Mouse (Mus musculus) stomach, embryonic 14.5 days (tissue): ENCODE measurements around the gene M6pr. TPM values are rescaled to one million over a fixed set of nuclear protein-coding genes. Genes with fewer than 3 reads are reported as not detected.
A peak's percentile ranks its signal among the peaks of the same experiment; 100 is the strongest.

Experiments used
- ATAC-seq: fragments of 200-750 bp; cut with Nextera tagmentation; 2 replicates; pipeline ENCODE4 v1.8.0; 2017; ENCODE audit warnings: low read depth, moderate TSS enrichment; ENCODE audit not compliant: insufficient number of reproducible peaks, insufficient read depth, low FRiP score
- H3K27ac ChIP-seq: fragments of 300-500 bp; sonication (generic); 2 replicates; pipeline ENCODE4 v1.5.1; 2014; ENCODE audit warnings: mild to moderate bottlenecking, low read length, moderate library complexity, mixed read lengths
- H3K27me3 ChIP-seq: fragments of 300-500 bp; sonication (generic); 2 replicates; pipeline ENCODE4 v1.6.1; 2014; ENCODE audit warnings: low read length, control low read depth, mixed read lengths; ENCODE audit not compliant: control insufficient read depth, insufficient read depth
- H3K36me3 ChIP-seq: fragments of 300-500 bp; sonication (generic); 2 replicates; pipeline ENCODE4 v1.6.1; 2014; ENCODE audit warnings: mild to moderate bottlenecking, control low read depth, low read length, moderate library complexity, mixed read lengths; ENCODE audit not compliant: control insufficient read depth, insufficient read depth
- H3K4me1 ChIP-seq: fragments of 300-500 bp; sonication (generic); 2 replicates; pipeline ENCODE4 v1.6.1; 2014; ENCODE audit warnings: low read length, control low read depth, mixed read lengths; ENCODE audit not compliant: control insufficient read depth, insufficient read depth
- H3K4me2 ChIP-seq: fragments of 300-500 bp; sonication (generic); replicated peaks from 2 replicates; pipeline ENCODE4 v1.6.1; 2014; ENCODE audit warnings: low read depth, low read length, control low read depth
- H3K4me3 ChIP-seq: fragments of 300-500 bp; sonication (generic); 2 replicates; pipeline ENCODE4 v1.5.1; 2014; ENCODE audit warnings: low read depth, low read length, control low read depth
- H3K9ac ChIP-seq: fragments of 300-500 bp; sonication (generic); replicated peaks from 2 replicates; pipeline ENCODE4 v1.6.1; 2014; ENCODE audit warnings: low read depth, mild to moderate bottlenecking, control low read depth, low read length, moderate library complexity, mixed read lengths
- H3K9me3 ChIP-seq: fragments of 300-500 bp; sonication (generic); 2 replicates; pipeline ENCODE4 v1.6.1; 2016; ENCODE audit warnings: low read depth, low read length, control low read depth; ENCODE audit not compliant: control insufficient read depth
- WGBS: fragments of 180-500 bp; shearing (Covaris S2); extraction: QIAGEN DNeasy Blood & Tissue Kit; methylation state at CpG from one replicate; pipeline ENCODE4 v1.1.7; 2014; 5-methylcytosine and 5-hydroxymethylcytosine counted together
- polyA plus RNA-seq: library from polyadenylated mRNA; unstranded; fragments of >200 nt; fragmentation: Nextera tagmentation; extraction: Ambion mirVana; gene quantifications from 2 replicates; pipeline ENCODE4 v1.2.1, GENCODE M21; 2014

Gene M6pr
- polyA plus RNA-seq, 1 experiment from 2014 or later = 108 TPM

DNA sequence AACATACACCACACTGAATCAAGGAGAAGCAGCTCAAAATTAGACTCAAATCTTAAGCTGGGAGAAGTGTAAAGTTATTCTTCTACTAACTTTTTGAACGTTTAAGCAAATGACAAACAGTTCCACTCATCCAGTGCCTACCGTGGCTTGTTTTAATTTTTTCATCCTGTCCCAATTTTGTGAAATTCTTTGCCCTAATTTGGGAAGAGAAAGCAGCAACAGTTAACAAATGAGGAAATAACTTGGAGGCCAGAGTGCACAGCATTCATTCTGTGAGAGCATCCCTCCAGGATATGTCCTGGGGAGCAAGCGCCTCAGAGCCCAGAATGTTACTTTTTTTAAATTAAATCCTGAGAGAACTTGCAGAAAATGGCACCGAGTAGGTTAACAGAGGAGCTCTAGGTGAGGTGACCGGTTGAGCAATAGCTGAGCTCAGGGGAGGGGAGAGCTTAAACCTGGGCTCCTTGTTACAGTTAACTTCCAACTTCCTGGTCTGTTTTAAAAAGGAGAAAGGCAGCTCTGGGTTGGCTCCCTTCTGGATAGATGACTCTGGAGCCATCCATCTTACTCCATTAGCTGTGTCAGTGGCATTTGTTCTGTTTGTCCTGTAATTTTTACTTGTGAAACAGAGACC is 1.8 kb downstream of the M6pr start:
- Histone ChIP-seq H3K36me3 (peaks cover 21% of the 10 kb centered on the region), H3K4me1 (peaks cover 15% of the 10 kb centered on the region; the same call in 1 of the 2 replicates), H3K4me2 (peak overlapping the region; percentile 50), H3K9me3 (no peaks in the 10 kb centered on the region), H3K27ac (no peak overlapping the region), H3K27me3 (no peaks in the 10 kb centered on the region), H3K4me3 (peak overlapping the region; percentile 77), H3K9ac (peak overlapping the region; percentile 70; the same call in 1 of the 2 replicates)
- ATAC-seq = no peak
- WGBS = 54% methylated on average over 5 of the region's 5 CpGs

DNA sequence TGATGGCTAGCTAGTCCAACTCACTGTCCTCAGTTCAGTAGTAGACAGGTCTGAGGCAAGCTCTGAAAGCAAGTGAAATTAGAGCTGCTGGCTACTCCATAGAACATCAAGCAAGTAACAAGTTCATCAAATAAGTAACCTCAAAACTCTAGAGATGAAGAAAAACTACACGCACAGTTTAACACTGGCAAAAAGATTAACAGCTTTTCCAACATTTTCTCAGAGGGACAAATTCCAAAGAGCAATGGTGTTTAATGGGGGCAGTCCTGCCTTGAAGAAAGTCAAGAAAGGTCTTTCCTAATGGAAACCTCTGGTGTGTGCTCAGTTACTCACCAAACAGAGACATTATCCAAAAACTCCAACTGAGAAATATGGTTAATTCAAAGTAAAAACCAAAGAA is 10.2 kb downstream of the M6pr start:
- WGBS = 92% methylated on average over 1 of the region's 1 CpGs
- no peak overlapping the region for H3K27ac ChIP-seq
- H3K9me3 ChIP-seq = no peaks in the 10 kb centered on the region
- ATAC-seq = no peak
- no peaks in the 10 kb centered on the region for H3K4me1 ChIP-seq
- peaks cover 61% of the 10 kb centered on the region for H3K36me3 ChIP-seq
- no peak overlapping the region for H3K4me3 ChIP-seq
- no peak overlapping the region for H3K9ac ChIP-seq
- H3K27me3 ChIP-seq = no peaks in the 10 kb centered on the region
- no peak overlapping the region for H3K4me2 ChIP-seq

DNA sequence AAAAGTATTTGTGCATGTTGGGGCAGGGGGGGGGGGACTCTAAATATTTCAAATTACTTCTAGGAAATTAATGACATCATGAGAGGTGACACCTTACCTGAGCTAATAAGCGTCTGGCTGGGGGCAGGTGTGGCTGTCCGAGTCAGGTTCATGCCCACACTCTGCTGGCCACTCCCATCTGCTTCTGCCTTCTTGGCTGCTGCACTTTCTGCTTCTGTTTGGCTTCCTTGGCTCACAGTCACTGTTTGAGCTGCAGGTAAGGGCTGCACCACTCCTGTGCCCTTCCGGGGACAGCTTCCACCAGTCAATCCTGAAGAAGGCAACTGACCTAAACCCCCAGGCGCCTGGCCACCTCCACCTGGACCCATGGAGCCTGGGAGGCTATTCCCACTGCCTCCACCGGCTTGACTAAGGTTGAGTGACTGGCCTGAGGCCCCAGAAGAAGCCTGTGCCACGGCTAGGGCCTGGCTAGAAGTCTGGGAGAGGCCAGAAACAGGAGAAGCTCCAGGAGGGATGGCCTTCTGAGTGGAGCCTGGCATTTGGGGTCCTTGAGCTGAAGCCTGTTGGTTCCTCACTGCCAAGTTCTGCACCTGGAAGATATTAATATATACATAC is 16.9 kb downstream of the M6pr start:
- H3K4me3 ChIP-seq = no peak overlapping the region
- no peaks in the 10 kb centered on the region for H3K9me3 ChIP-seq
- WGBS = 90% methylated on average over 6 of the region's 6 CpGs
- no peak overlapping the region for H3K27ac ChIP-seq
- H3K4me2 ChIP-seq = no peak overlapping the region
- peaks cover 42% of the 10 kb centered on the region for H3K36me3 ChIP-seq
- H3K27me3 ChIP-seq = no peaks in the 10 kb centered on the region
- no peak for ATAC-seq
- H3K4me1 ChIP-seq = no peaks in the 10 kb centered on the region
- no peak overlapping the region for H3K9ac ChIP-seq

DNA sequence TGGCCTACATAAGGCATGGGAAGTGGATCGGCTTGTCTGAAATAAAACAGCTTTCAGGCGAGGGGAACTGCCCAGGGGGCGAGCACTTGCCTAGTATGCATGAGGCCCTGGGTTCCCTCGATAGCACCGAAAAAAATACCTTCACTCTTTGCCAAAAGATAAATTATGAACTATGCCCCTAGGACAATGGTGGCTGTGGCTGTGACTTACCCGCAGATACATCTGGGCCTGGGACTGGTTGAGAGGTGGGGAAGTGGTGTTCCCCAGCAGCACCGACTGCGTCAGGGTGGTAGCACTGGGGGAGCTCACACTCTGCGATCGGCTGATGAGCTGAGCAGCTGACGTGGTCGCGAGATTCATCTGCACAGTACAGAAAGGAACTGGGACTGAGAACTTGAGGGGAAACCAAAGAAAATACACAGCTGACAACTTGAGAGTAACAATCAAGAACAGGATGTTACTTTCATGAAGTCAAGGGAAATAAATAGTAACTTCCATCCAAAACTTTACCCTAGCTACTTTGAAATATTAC is 24.6 kb downstream of the M6pr start:
- no peaks in the 10 kb centered on the region for H3K9me3 ChIP-seq
- no peaks in the 10 kb centered on the region for H3K27me3 ChIP-seq
- no peak overlapping the region for H3K9ac ChIP-seq
- no peak overlapping the region for H3K27ac ChIP-seq
- no peak overlapping the region for H3K4me3 ChIP-seq
- H3K4me2 ChIP-seq = no peak overlapping the region
- 90% methylated on average over 13 of the region's 13 CpGs for WGBS
- peaks cover 44% of the 10 kb centered on the region for H3K36me3 ChIP-seq
- no peak for ATAC-seq
- peaks cover 3% of the 10 kb centered on the region; the same call in 1 of the 2 replicates for H3K4me1 ChIP-seq

DNA sequence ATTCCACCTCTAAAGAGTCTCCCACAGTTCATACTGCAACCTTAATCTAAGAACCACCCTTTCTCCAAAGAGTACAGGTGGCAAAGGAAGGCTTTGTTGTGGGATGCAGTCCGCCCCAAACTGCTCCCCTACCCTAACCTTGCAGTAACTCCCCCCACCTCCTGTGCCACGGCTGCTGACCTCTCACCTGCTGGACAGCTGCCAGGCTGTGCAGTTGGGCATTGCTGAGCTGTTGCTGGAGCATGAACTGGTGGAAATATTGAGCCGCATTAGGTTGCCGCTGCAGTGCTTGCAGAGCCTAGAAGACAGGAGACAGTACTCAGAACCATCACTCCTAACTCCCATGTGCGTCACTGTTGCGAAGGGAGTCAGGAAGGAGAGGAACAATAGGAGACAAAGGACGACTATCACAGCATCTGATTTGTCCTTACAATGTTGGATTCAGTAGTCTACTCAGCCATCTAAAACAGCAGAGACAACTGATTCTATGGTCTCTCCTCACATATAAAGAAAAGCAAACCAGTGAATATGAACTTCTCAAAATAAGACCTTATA is 26.3 kb downstream of the M6pr start:
- peaks cover 11% of the 10 kb centered on the region; the same call in 1 of the 2 replicates for H3K4me1 ChIP-seq
- no peak overlapping the region for H3K4me3 ChIP-seq
- H3K4me2 ChIP-seq = no peak overlapping the region
- H3K9ac ChIP-seq = no peak overlapping the region
- no peak for ATAC-seq
- H3K36me3 ChIP-seq = peaks cover 38% of the 10 kb centered on the region
- WGBS = 91% methylated on average over 7 of the region's 7 CpGs
- no peaks in the 10 kb centered on the region for H3K9me3 ChIP-seq
- no peaks in the 10 kb centered on the region for H3K27me3 ChIP-seq
- no peak overlapping the region for H3K27ac ChIP-seq

DNA sequence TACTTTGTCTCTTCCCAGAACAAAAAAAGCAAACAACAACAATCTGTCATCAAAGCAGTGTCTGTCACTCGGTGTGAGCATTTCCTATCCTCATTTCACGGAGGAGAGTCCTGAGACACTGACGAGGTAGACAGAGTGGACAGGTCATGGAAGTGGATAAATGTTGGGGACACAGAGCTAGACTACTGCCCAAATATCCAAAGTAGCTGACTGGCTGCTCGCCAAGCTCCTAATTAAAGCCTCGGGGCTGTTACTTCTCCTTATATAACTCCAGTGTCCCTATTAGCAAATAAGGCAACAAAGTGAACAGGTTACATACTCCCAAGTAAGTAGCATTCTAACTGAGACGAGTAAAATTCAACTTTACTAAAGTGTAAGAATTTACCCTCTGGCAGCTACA is 29.0 kb downstream of the M6pr start:
- 58% methylated on average over 6 of the region's 6 CpGs for WGBS
- no peaks in the 10 kb centered on the region for H3K27me3 ChIP-seq
- H3K9me3 ChIP-seq = no peaks in the 10 kb centered on the region
- H3K36me3 ChIP-seq = peaks cover 20% of the 10 kb centered on the region
- H3K27ac ChIP-seq = no peak overlapping the region
- H3K4me2 ChIP-seq = no peak overlapping the region
- H3K4me1 ChIP-seq = peaks cover 11% of the 10 kb centered on the region; the same call in 1 of the 2 replicates
- ATAC-seq = no peak
- no peak overlapping the region for H3K4me3 ChIP-seq
- H3K9ac ChIP-seq = no peak overlapping the region

DNA sequence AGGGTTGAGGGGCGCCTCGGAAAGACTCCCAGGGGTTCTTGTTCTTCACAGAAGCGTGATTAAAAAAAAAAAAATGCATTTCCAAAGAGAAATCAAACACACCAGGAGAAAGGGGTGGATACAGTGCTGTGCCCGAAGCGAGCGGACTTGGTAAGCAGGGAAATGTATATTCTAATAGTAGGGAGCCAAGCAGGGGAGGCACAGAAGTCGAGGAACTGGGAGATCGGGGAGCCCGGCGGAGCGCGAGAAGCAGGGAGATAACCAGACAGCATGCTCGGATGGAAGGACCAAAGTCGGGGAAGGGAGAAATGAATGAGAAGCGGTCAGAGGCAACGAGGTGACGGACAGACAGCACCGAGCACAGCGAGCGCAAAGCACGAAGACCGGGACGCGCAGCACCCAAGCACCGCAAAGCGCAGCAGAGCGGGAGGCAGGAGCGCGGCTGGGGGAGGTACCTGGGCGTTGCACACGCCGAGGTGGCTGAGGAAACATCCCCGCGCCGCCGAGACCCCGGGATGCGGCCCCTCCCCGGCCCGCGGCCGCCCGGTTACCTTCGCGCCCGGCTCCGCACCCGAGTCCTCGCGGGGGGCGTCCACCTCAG is 30.6 kb downstream of the M6pr start:
- Histone ChIP-seq H3K27ac (peak overlapping the region; percentile 96), H3K36me3 (peaks cover 7% of the 10 kb centered on the region; the same call in 1 of the 2 replicates), H3K27me3 (no peaks in the 10 kb centered on the region), H3K9me3 (no peaks in the 10 kb centered on the region), H3K4me2 (peak overlapping the region; percentile 58), H3K4me3 (peak overlapping the region; percentile 71), H3K4me1 (peaks cover 14% of the 10 kb centered on the region; the same call in 1 of the 2 replicates), H3K9ac (peak overlapping the region; percentile 61)
- under 1% methylated on average over 30 of the region's 51 CpGs for WGBS
- ATAC-seq = peak; percentile 74

DNA sequence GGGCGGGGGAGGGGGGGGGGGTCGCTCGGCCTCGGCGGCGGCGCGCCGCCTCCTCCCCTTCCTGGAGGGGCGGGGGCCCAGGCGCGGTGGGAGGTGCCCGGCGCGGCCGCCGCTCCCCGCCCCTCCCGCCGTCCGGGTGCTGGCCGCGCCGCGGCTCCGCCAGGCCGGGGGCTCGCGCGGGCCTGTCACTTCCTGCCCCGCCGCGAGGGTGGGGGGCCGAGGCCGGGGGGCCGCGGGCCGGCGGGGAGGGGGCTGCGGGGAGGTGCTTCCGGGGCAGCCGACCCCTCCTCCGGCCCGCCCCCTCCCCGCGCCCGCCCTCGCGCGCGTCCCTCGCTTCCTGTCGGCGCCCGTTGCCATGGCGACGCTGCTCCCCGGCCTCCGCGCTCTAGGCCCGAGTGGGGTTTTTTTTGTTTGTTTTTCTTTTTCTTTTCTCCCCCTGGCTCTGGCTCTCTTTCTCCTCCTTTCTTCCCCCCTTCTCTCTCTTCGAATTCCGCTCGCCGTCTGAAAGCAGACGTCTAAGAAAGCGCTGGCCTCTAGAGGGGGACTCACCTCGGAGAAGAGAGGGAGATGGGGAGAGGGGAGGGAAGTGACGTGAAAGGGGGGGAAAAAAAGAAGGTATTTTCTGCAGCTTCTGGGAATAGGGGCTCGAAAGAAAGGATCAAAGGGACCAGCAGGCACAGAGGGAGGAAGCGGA is 31.3 kb downstream of the M6pr start:
- ATAC-seq = peak; percentile 84
- Histone ChIP-seq H3K9me3 (no peaks in the 10 kb centered on the region), H3K27ac (peak overlapping the region; percentile 96), H3K27me3 (no peaks in the 10 kb centered on the region), H3K4me3 (peak overlapping the region; percentile 71), H3K4me1 (peaks cover 16% of the 10 kb centered on the region; the same call in 1 of the 2 replicates), H3K4me2 (peak overlapping the region; percentile 58), H3K9ac (peak overlapping the region; percentile 61), H3K36me3 (peaks cover 3% of the 10 kb centered on the region; the same call in 1 of the 2 replicates)
- 3% methylated on average over 19 of the region's 71 CpGs for WGBS
